Mouse (Mus musculus) midbrain, embryonic 14.5 days (tissue): ENCODE data around the gene Tmco3. TPM values are rescaled to one million over a fixed set of nuclear protein-coding genes. Genes with fewer than 3 reads are reported as not detected.
A peak's percentile ranks its signal among the peaks of the same experiment; 100 is the strongest.

ENCODE experiments used
- ATAC-seq: fragments of 200-750 bp; cut with Nextera tagmentation; 2 replicates; pipeline ENCODE4 v1.8.0; 2017; ENCODE audit warnings: moderate number of reproducible peaks, moderate library complexity; ENCODE audit not compliant: low FRiP score, low TSS enrichment
- DNase-seq: peaks from one replicate; pipeline ENCODE4 v3.0.0-alpha.2; 2015
- H3K27ac ChIP-seq: fragments of 300-500 bp; sonication (generic); replicated peaks from 2 replicates; pipeline ENCODE4 v1.5.1; 2014; ENCODE audit warnings: mild to moderate bottlenecking, low read depth, low read length, moderate library complexity
- H3K27me3 ChIP-seq: fragments of 300-500 bp; sonication (generic); 2 replicates; pipeline ENCODE4 v1.6.1; 2014; ENCODE audit warnings: low read length, control low read depth, mixed read lengths; ENCODE audit not compliant: control insufficient read depth, insufficient read depth
- H3K36me3 ChIP-seq: fragments of 300-500 bp; sonication (generic); 2 replicates; pipeline ENCODE4 v1.6.1; 2014; ENCODE audit warnings: low read length, control low read depth; ENCODE audit not compliant: control insufficient read depth, insufficient read depth
- H3K4me1 ChIP-seq: fragments of 300-500 bp; sonication (generic); 2 replicates; pipeline ENCODE4 v1.6.1; 2014; ENCODE audit warnings: mild to moderate bottlenecking, antibody characterized with exemption, low read length, control low read depth; ENCODE audit not compliant: control insufficient read depth, insufficient read depth
- H3K4me2 ChIP-seq: fragments of 300-500 bp; sonication (generic); 2 replicates; pipeline ENCODE4 v1.6.1; 2014; ENCODE audit warnings: mild to moderate bottlenecking, low read length, moderate library complexity
- H3K4me3 ChIP-seq: fragments of 300-500 bp; sonication (generic); replicated peaks from 2 replicates; pipeline ENCODE4 v1.5.1; 2014; ENCODE audit warnings: low read depth, low read length
- H3K9ac ChIP-seq: fragments of 300-500 bp; sonication (generic); replicated peaks from 2 replicates; pipeline ENCODE4 v1.6.1; 2014; ENCODE audit warnings: mild to moderate bottlenecking, low read length, moderate library complexity
- H3K9me3 ChIP-seq: fragments of 300-500 bp; sonication (generic); 2 replicates; pipeline ENCODE4 v1.6.1; 2016; ENCODE audit warnings: low read length, control low read depth, mixed read lengths; ENCODE audit not compliant: control insufficient read depth
- whole genome bisulfite sequencing: fragments of 180-500 bp; shearing (Covaris S2); extraction: QIAGEN DNeasy Blood & Tissue Kit; methylation state at CpG from one replicate; pipeline ENCODE4 v1.1.7; 2014; 5-methylcytosine and 5-hydroxymethylcytosine counted together
- polyA plus RNA-seq: library from polyadenylated mRNA; unstranded; fragments of >200 nt; fragmentation: Nextera tagmentation; extraction: Ambion mirVana; gene quantifications from 2 replicates; pipeline ENCODE4 v1.2.1, GENCODE M21; 2014

The Tmco3 gene
- polyA plus RNA-seq, 1 experiment from 2014 or later = 39.0 TPM

- no peak for DNase-seq
- Histone ChIP-seq H3K4me2 (no peak overlapping the region), H3K4me3 (no peak overlapping the region), H3K9ac (no peak overlapping the region), H3K36me3 (peaks cover 47% of the 10 kb centered on the region), H3K9me3 (no peaks in the 10 kb centered on the region), H3K27ac (no peak overlapping the region), H3K27me3 (no peaks in the 10 kb centered on the region), H3K4me1 (no peaks in the 10 kb centered on the region)
- 73% methylated on average over 3 of the region's 3 CpGs for WGBS
- ATAC-seq = no peak
Measured at GRCm38 (mm10) chr8:13263376-13263775, 24.6 kb upstream of the Tmco3 start.

GRCm38 (mm10) chr8:13267566-13267965 lies 20.4 kb upstream of the Tmco3 start:
- no peak for DNase-seq
- H3K9me3 ChIP-seq = no peaks in the 10 kb centered on the region
- H3K27ac ChIP-seq = no peak overlapping the region
- H3K27me3 ChIP-seq = no peaks in the 10 kb centered on the region
- H3K36me3 ChIP-seq = peaks cover 51% of the 10 kb centered on the region
- no peak overlapping the region for H3K4me2 ChIP-seq
- WGBS = 91% methylated on average over 2 of the region's 2 CpGs
- no peak overlapping the region for H3K9ac ChIP-seq
- ATAC-seq = no peak
- no peak overlapping the region for H3K4me3 ChIP-seq
- H3K4me1 ChIP-seq = no peaks in the 10 kb centered on the region

- ATAC-seq (no peak), DNase-seq (no peak)
- H3K4me3 ChIP-seq = no peak overlapping the region
- no peak overlapping the region for H3K9ac ChIP-seq
- H3K27me3 ChIP-seq = no peaks in the 10 kb centered on the region
- no peaks in the 10 kb centered on the region for H3K4me1 ChIP-seq
- H3K27ac ChIP-seq = no peak overlapping the region
- WGBS = 90% methylated on average over 5 of the region's 5 CpGs
- H3K9me3 ChIP-seq = no peaks in the 10 kb centered on the region
- peaks cover 60% of the 10 kb centered on the region for H3K36me3 ChIP-seq
- no peak overlapping the region for H3K4me2 ChIP-seq
Measured at GRCm38 (mm10) chr8:13272834-13273233, 15.2 kb upstream of the Tmco3 start.

- H3K27me3 ChIP-seq = no peaks in the 10 kb centered on the region
- no peak overlapping the region for H3K4me3 ChIP-seq
- no peak for DNase-seq
- no peaks in the 10 kb centered on the region for H3K4me1 ChIP-seq
- no peak overlapping the region for H3K9ac ChIP-seq
- 92% methylated on average over 5 of the region's 5 CpGs for WGBS
- H3K36me3 ChIP-seq = peaks cover 30% of the 10 kb centered on the region
- H3K4me2 ChIP-seq = no peak overlapping the region
- H3K9me3 ChIP-seq = no peaks in the 10 kb centered on the region
- no peak for ATAC-seq
- H3K27ac ChIP-seq = no peak overlapping the region
Measured at GRCm38 (mm10) chr8:13276941-13277447, 11.0 kb upstream of the Tmco3 start.

GRCm38 (mm10) chr8:13283200-13283599 lies 4.8 kb upstream of the Tmco3 start:
- H3K9me3 ChIP-seq = no peaks in the 10 kb centered on the region
- 81% methylated on average over 1 of the region's 1 CpGs for WGBS
- no peak overlapping the region for H3K9ac ChIP-seq
- ATAC-seq = no peak
- H3K4me1 ChIP-seq = peaks cover 8% of the 10 kb centered on the region; the same call in 1 of the 2 replicates
- H3K4me3 ChIP-seq = no peak overlapping the region
- no peak overlapping the region for H3K27ac ChIP-seq
- H3K27me3 ChIP-seq = no peaks in the 10 kb centered on the region
- DNase-seq = no peak
- H3K4me2 ChIP-seq = no peak overlapping the region
- peaks cover 3% of the 10 kb centered on the region; the same call in 1 of the 2 replicates for H3K36me3 ChIP-seq

GRCm38 (mm10) chr8:13287304-13287691 lies 692 bp upstream of the Tmco3 start:
- no peaks in the 10 kb centered on the region for H3K27me3 ChIP-seq
- peak; percentile 57 for ATAC-seq
- under 1% methylated on average over 34 of the region's 34 CpGs for WGBS

GRCm38 (mm10) chr8:13288646-13289045 lies 656 bp downstream of the Tmco3 start:
- H3K4me1 ChIP-seq = peaks cover 20% of the 10 kb centered on the region
- H3K4me3 ChIP-seq = peak overlapping the region; percentile 88
- DNase-seq (no peak), ATAC-seq (no peak)
- peak overlapping the region; percentile 97 for H3K4me2 ChIP-seq
- peak overlapping the region; percentile 74 for H3K9ac ChIP-seq
- H3K27ac ChIP-seq = peak overlapping the region; percentile 88; the same call in 1 of the 2 replicates
- H3K36me3 ChIP-seq = peaks cover 15% of the 10 kb centered on the region
- H3K9me3 ChIP-seq = no peaks in the 10 kb centered on the region
- 4% methylated on average over 6 of the region's 6 CpGs for WGBS
- no peaks in the 10 kb centered on the region for H3K27me3 ChIP-seq

More at GRCm38 (mm10) chr8:13287304-13287691, 692 bp upstream of the Tmco3 start:
- no peaks in the 10 kb centered on the region for H3K9me3 ChIP-seq
- H3K36me3 ChIP-seq = peaks cover 4% of the 10 kb centered on the region; the same call in 1 of the 2 replicates
- peak; percentile 82 for DNase-seq
- H3K9ac ChIP-seq = peak overlapping the region; percentile 74
- peak overlapping the region; percentile 88 for H3K27ac ChIP-seq
- peak overlapping the region; percentile 88 for H3K4me3 ChIP-seq
- peak overlapping the region; percentile 97 for H3K4me2 ChIP-seq
- peaks cover 20% of the 10 kb centered on the region for H3K4me1 ChIP-seq

- Histone ChIP-seq H3K27ac (no peak overlapping the region), H3K27me3 (no peaks in the 10 kb centered on the region), H3K9me3 (no peaks in the 10 kb centered on the region), H3K36me3 (peaks cover 50% of the 10 kb centered on the region), H3K4me1 (peaks cover 12% of the 10 kb centered on the region), H3K4me3 (no peak overlapping the region), H3K9ac (no peak overlapping the region), H3K4me2 (no peak overlapping the region)
- no peak for ATAC-seq
- peak; percentile 85 for DNase-seq
- 29% methylated on average over 9 of the region's 9 CpGs for WGBS
Measured at GRCm38 (mm10) chr8:13292364-13292763, 4.4 kb downstream of the Tmco3 start.

- DNase-seq (no peak), ATAC-seq (no peak)
- WGBS = 97% methylated on average over 9 of the region's 9 CpGs
- Histone ChIP-seq H3K4me2 (no peak overlapping the region), H3K9me3 (no peaks in the 10 kb centered on the region), H3K9ac (no peak overlapping the region), H3K4me3 (no peak overlapping the region), H3K27ac (no peak overlapping the region), H3K36me3 (peaks cover 60% of the 10 kb centered on the region), H3K4me1 (peaks cover 9% of the 10 kb centered on the region), H3K27me3 (no peaks in the 10 kb centered on the region)
Measured at GRCm38 (mm10) chr8:13293677-13294470, 5.9 kb downstream of the Tmco3 start.
